Mouse (Mus musculus) intestine, postnatal 0 days (tissue): ENCODE data around the gene Mgat5. TPM values are rescaled to one million over a fixed set of nuclear protein-coding genes. Genes with fewer than 3 reads are reported as not detected.

Experiments
- ATAC-seq: fragments of 200-750 bp; cut with Nextera tagmentation; 2 replicates; pipeline ENCODE4 v1.8.0; 2017; ENCODE audit warnings: mild to moderate bottlenecking, moderate TSS enrichment, moderate library complexity
- H3K27ac ChIP-seq: fragments of 300-500 bp; sonication (generic); 2 replicates; pipeline ENCODE4 v1.5.1; 2014; ENCODE audit warnings: mild to moderate bottlenecking, low read depth, low read length, moderate library complexity
- H3K27me3 ChIP-seq: fragments of 300-500 bp; sonication (generic); replicated peaks from 2 replicates; pipeline ENCODE4 v1.6.1; 2014; ENCODE audit warnings: low read length, mixed read lengths; ENCODE audit not compliant: control insufficient read depth, insufficient read depth
- H3K36me3 ChIP-seq: fragments of 300-500 bp; sonication (generic); 2 replicates; pipeline ENCODE4 v1.6.1; 2014; ENCODE audit warnings: mild to moderate bottlenecking, moderate library complexity; ENCODE audit not compliant: control insufficient read depth, insufficient read depth
- H3K4me1 ChIP-seq: fragments of 300-500 bp; sonication (generic); replicated peaks from 2 replicates; pipeline ENCODE4 v1.6.1; 2014; ENCODE audit warnings: antibody characterized with exemption, low read length, mixed read lengths; ENCODE audit not compliant: control insufficient read depth, insufficient read depth
- H3K4me2 ChIP-seq: fragments of 300-500 bp; sonication (generic); replicated peaks from 2 replicates; pipeline ENCODE4 v1.6.1; 2014; ENCODE audit warnings: low read depth, mild to moderate bottlenecking, moderate library complexity
- H3K4me3 ChIP-seq: fragments of 300-500 bp; sonication (generic); 2 replicates; pipeline ENCODE4 v1.5.1; 2014; ENCODE audit warnings: low read depth, low read length
- H3K9ac ChIP-seq: fragments of 300-500 bp; sonication (generic); 2 replicates; pipeline ENCODE4 v1.6.1; 2014; ENCODE audit warnings: mild to moderate bottlenecking, low read depth, low read length
- H3K9me3 ChIP-seq: fragments of 300-500 bp; sonication (generic); 2 replicates; pipeline ENCODE4 v1.6.1; 2016; ENCODE audit warnings: mixed run types; ENCODE audit not compliant: control insufficient read depth
- CTCF ChIP-seq: sonication (generic); IDR thresholded peaks from 2 replicates; pipeline ENCODE4 v1.5.1; 2016; ENCODE audit warnings: low read depth, mild to moderate bottlenecking, control low read depth, antibody characterized with exemption, moderate library complexity
- WGBS: fragments of 180-500 bp; shearing (Covaris S2); extraction: QIAGEN DNeasy Blood & Tissue Kit; methylation state at CpG from one replicate; pipeline ENCODE4 v1.1.7; 2014; 5-methylcytosine and 5-hydroxymethylcytosine counted together
- polyA plus RNA-seq: library from polyadenylated mRNA; unstranded; fragments of >200 nt; fragmentation: Nextera tagmentation; extraction: Ambion mirVana; gene quantifications from 2 replicates; pipeline ENCODE4 v1.2.1, GENCODE M21; 2015

The Mgat5 gene
- polyA plus RNA-seq, 1 experiment from 2014 or later, result 4.1 TPM

DNA sequence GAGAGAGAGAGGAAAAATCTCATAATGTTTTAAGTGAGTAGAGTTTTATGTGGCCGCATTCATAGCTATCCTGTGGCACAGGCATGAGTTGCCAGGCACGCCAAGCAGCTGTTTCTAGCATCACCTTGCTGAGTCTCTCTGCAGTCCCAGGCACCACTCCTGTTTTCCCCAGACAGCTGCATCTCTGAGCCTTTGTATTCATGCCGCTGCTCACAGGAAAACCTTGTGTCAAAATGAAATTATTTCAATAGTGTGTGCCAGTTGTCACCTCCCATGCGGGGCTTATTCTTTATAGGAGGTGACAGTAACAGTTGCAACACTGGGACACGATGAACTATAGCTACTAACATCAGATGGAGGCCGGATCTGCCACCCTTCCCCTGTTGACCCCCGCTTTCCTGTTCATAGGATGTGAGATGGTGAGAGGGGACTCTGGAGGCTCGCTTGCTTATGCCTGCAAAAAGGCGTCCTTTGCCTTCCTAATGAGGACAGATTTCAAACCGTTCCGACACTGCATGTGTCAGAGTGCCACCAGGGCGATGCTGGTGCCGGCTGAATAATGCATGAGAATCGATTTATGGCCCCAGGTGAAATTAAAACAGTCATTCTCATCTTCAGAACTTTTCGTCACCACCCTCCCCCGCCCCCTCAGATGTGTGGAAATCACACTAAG is 303.4 kb downstream of the Mgat5 start:
- Histone ChIP-seq H3K4me2 (no peak overlapping the region), H3K27ac (no peak overlapping the region), H3K9ac (no peak overlapping the region), H3K4me3 (no peak overlapping the region), H3K27me3 (no peaks in the 10 kb centered on the region), H3K4me1 (no peaks in the 10 kb centered on the region), H3K36me3 (no peaks in the 10 kb centered on the region), H3K9me3 (no peaks in the 10 kb centered on the region)
- TF ChIP-seq CTCF, result no peak
- no peak for ATAC-seq
- 78% methylated on average over 16 of the region's 16 CpGs for WGBS

DNA sequence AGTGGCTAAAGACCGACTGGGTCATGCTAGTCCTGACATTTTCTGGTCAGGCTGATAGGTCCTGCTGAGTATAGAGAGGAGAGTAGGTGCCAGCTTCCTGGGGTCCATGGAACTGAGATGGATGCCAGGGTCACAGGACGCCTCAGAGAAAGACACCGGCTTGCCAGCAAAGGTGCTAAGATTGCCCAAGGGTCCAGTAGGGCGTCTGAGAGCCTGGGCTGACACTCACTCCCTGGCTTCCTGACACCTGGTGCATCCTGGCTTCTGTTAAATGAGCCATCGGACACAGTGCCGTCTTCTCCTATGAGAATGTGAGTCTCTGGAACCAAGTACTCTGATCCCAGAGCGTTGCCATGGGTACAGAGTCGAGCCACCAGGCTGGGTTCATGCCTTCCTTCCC is 304.1 kb downstream of the Mgat5 start:
- no peaks in the 10 kb centered on the region for H3K27me3 ChIP-seq
- H3K4me1 ChIP-seq, result no peaks in the 10 kb centered on the region
- no peak for TF ChIP-seq CTCF
- H3K9me3 ChIP-seq, result no peaks in the 10 kb centered on the region
- no peak for ATAC-seq
- no peak overlapping the region for H3K4me2 ChIP-seq
- H3K27ac ChIP-seq, result no peak overlapping the region
- no peak overlapping the region for H3K4me3 ChIP-seq
- no peak overlapping the region for H3K9ac ChIP-seq
- 89% methylated on average over 8 of the region's 8 CpGs for WGBS
- H3K36me3 ChIP-seq, result no peaks in the 10 kb centered on the region

DNA sequence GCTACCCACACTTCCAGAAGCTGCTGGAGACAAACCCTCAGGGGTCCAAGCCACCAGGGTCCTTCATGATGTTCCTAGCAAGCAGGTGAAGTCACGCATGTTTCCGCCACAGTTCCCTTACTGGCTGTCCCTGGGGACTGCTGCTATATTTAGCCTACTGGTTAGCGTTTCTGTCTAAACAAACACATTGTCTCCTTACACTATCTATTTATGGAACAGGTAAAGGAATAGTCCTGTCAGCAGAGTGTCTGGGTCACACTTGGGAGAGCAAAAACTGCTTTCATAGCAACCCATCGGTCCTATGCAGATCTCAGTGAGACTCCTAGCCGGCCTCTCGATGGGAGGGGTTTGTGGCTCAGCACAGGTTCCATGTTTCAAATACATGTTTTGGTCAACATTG is 306.5 kb downstream of the Mgat5 start:
- no peak for ATAC-seq
- H3K27ac ChIP-seq, result no peak overlapping the region
- no peak overlapping the region for H3K4me2 ChIP-seq
- no peaks in the 10 kb centered on the region for H3K4me1 ChIP-seq
- TF ChIP-seq CTCF, result no peak
- no peak overlapping the region for H3K9ac ChIP-seq
- no peak overlapping the region for H3K4me3 ChIP-seq
- H3K9me3 ChIP-seq, result no peaks in the 10 kb centered on the region
- no peaks in the 10 kb centered on the region for H3K27me3 ChIP-seq
- WGBS, result 85% methylated on average over 6 of the region's 6 CpGs
- H3K36me3 ChIP-seq, result no peaks in the 10 kb centered on the region

DNA sequence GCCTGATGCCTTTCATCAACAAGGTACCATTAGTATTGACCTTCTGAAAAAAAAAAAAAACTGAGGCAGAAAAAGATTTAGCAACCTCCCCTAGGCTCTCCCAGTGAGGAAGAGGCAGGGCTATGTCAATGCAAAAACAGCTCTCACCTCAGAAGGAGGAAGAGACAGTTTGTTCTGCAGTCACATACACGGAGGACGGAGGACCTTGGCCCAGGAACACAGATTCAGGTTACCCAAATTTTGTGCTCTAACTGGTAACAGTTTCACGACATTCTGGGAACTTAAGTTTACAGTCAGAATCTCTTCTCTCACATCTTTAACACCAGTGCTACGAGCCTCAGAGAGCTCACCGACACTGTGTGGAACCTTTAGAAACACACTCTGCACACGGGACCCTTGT is 307.9 kb downstream of the Mgat5 start:
- Histone ChIP-seq H3K36me3 (no peaks in the 10 kb centered on the region), H3K27ac (no peak overlapping the region), H3K9me3 (no peaks in the 10 kb centered on the region), H3K27me3 (no peaks in the 10 kb centered on the region), H3K4me2 (no peak overlapping the region), H3K9ac (no peak overlapping the region), H3K4me1 (no peaks in the 10 kb centered on the region), H3K4me3 (no peak overlapping the region)
- no peak for ATAC-seq
- WGBS, result 74% methylated on average over 6 of the region's 6 CpGs
- TF ChIP-seq CTCF, result no peak

DNA sequence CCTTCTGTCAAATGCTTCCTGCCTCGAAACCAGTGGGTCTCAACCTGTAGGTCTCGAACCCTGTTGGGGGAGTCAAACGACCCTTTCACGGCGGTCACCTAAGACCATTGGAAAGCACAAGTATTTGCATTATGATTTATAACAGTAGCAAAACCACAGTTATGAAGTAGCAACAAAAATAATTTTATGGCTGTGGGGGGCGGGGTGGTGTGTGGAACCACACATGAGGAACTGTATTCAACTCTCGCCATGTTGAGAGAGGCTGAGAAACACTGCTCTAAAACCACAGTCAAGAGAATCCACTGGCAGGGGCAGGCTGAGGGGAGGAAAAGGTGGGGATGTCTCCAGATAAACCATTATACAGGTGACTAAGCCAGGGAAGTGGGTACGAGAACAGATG is 308.3 kb downstream of the Mgat5 start:
- no peaks in the 10 kb centered on the region for H3K4me1 ChIP-seq
- no peak overlapping the region for H3K4me2 ChIP-seq
- no peak overlapping the region for H3K27ac ChIP-seq
- no peak for ATAC-seq
- 87% methylated on average over 8 of the region's 8 CpGs for WGBS
- H3K4me3 ChIP-seq, result no peak overlapping the region
- H3K27me3 ChIP-seq, result no peaks in the 10 kb centered on the region
- no peaks in the 10 kb centered on the region for H3K36me3 ChIP-seq
- no peak for TF ChIP-seq CTCF
- no peak overlapping the region for H3K9ac ChIP-seq
- H3K9me3 ChIP-seq, result no peaks in the 10 kb centered on the region

DNA sequence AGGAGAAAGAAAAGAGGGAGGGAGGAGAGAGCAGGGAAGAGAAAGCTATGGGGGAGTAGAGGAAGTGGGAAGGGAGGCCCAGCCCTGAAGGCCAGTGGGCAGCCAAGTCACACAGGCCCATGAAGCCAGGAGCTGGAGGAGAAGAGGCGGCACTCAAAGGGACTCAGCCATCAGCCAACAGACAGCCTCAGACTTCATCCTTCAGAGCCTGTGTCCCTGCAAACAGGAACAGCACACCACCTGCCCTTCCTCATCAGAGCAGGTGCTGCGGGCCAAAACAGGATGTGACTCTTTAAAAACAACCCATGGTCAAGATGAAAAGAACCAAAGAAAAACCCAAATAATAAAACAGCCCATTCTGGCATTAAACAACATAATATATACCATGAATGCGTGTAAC is 308.8 kb downstream of the Mgat5 start:
- H3K4me1 ChIP-seq, result no peaks in the 10 kb centered on the region
- H3K27me3 ChIP-seq, result no peaks in the 10 kb centered on the region
- H3K9me3 ChIP-seq, result no peaks in the 10 kb centered on the region
- TF ChIP-seq CTCF, result no peak
- no peak overlapping the region for H3K9ac ChIP-seq
- 82% methylated on average over 3 of the region's 3 CpGs for WGBS
- ATAC-seq, result no peak
- H3K4me3 ChIP-seq, result no peak overlapping the region
- no peak overlapping the region for H3K27ac ChIP-seq
- H3K4me2 ChIP-seq, result no peak overlapping the region
- no peaks in the 10 kb centered on the region for H3K36me3 ChIP-seq

DNA sequence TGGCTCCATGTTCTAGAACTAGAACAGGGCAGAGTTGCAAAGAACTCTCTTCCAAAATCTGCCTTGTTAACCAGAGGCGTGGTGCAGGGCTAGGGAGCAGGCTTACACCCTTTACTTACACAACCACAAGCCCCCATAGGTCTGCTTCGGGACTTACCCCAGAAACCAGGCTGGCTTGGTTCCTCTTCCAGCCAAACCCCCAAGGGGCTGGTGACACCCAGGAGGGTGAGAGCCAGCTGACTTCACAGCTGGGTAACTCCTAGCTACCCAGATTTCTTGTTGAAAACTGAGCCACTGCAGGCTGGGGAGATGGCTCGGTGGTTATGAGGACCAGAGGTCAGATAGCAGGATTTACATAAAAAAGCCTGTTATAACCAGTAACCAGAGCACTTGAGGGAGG is 309.7 kb downstream of the Mgat5 start:
- H3K9me3 ChIP-seq, result no peaks in the 10 kb centered on the region
- 81% methylated on average over 3 of the region's 3 CpGs for WGBS
- H3K4me3 ChIP-seq, result no peak overlapping the region
- H3K4me1 ChIP-seq, result no peaks in the 10 kb centered on the region
- H3K9ac ChIP-seq, result no peak overlapping the region
- H3K36me3 ChIP-seq, result no peaks in the 10 kb centered on the region
- no peak overlapping the region for H3K27ac ChIP-seq
- TF ChIP-seq CTCF, result no peak
- no peak for ATAC-seq
- H3K27me3 ChIP-seq, result no peaks in the 10 kb centered on the region
- H3K4me2 ChIP-seq, result no peak overlapping the region
